Mouse (Mus musculus) stomach, embryonic 16.5 days (tissue): ENCODE data around the gene Gm34302. TPM values are rescaled to one million over a fixed set of nuclear protein-coding genes. Genes with fewer than 3 reads are reported as not detected.
"Not testable (repeated sequence)": the region's sequence is repeated elsewhere in the genome, so short reads cannot be mapped to it uniquely, and the experiment has no call there.

ENCODE experiments used
- ATAC-seq: fragments of 200-750 bp; cut with Nextera tagmentation; 2 replicates; pipeline ENCODE4 v1.8.0; 2017; ENCODE audit warnings: moderate number of reproducible peaks, moderate TSS enrichment; ENCODE audit not compliant: insufficient read depth, low FRiP score
- H3K27ac ChIP-seq: fragments of 300-500 bp; sonication (generic); 2 replicates; pipeline ENCODE4 v1.5.1; 2014; ENCODE audit warnings: low read length
- H3K27me3 ChIP-seq: fragments of 300-500 bp; sonication (generic); 2 replicates; pipeline ENCODE4 v1.6.1; 2014; ENCODE audit warnings: low read length, control low read depth, mixed read lengths; ENCODE audit not compliant: control insufficient read depth, insufficient read depth
- H3K36me3 ChIP-seq: fragments of 300-500 bp; sonication (generic); 2 replicates; pipeline ENCODE4 v1.6.1; 2014; ENCODE audit warnings: low read length; ENCODE audit not compliant: control insufficient read depth, insufficient read depth
- H3K4me1 ChIP-seq: fragments of 300-500 bp; sonication (generic); 2 replicates; pipeline ENCODE4 v1.6.1; 2014; ENCODE audit warnings: low read length, control low read depth, mixed read lengths; ENCODE audit not compliant: control insufficient read depth, insufficient read depth
- H3K4me2 ChIP-seq: fragments of 300-500 bp; sonication (generic); 2 replicates; pipeline ENCODE4 v1.6.1; 2014; ENCODE audit warnings: low read depth, low read length, mixed read lengths
- H3K4me3 ChIP-seq: fragments of 300-500 bp; sonication (generic); replicated peaks from 2 replicates; pipeline ENCODE4 v1.5.1; 2014; ENCODE audit warnings: mild to moderate bottlenecking, low read length
- H3K9ac ChIP-seq: fragments of 300-500 bp; sonication (generic); 2 replicates; pipeline ENCODE4 v1.6.1; 2014; ENCODE audit warnings: low read length
- H3K9me3 ChIP-seq: fragments of 300-500 bp; sonication (generic); replicated peaks from 2 replicates; pipeline ENCODE4 v1.6.1; 2016; ENCODE audit warnings: low read length, control low read depth; ENCODE audit not compliant: control insufficient read depth
- WGBS: fragments of 180-500 bp; shearing (Covaris S2); extraction: QIAGEN DNeasy Blood & Tissue Kit; methylation state at CpG from one replicate; pipeline ENCODE4 v1.1.7; 2014; 5-methylcytosine and 5-hydroxymethylcytosine counted together
- polyA plus RNA-seq: library from polyadenylated mRNA; unstranded; fragments of >200 nt; fragmentation: Nextera tagmentation; extraction: Ambion mirVana; gene quantifications from 2 replicates; pipeline ENCODE4 v1.2.1, GENCODE M21; 2015

The Gm34302 gene
- not detected in 2 replicates for polyA plus RNA-seq

- no peak for ATAC-seq
- no peaks in the 10 kb centered on the region for H3K9me3 ChIP-seq
- H3K4me3 ChIP-seq, result no peak within 1 kb of the TSS
- no peaks in the 10 kb centered on the region for H3K4me1 ChIP-seq
- H3K4me2 ChIP-seq, result no peak within 1 kb of the TSS
- H3K27ac ChIP-seq, result no peak within 1 kb of the TSS
- H3K36me3 ChIP-seq, result no peaks in the 10 kb centered on the region
- WGBS, result 54% methylated on average over 1 of the region's 1 CpGs
- H3K27me3 ChIP-seq, result no peaks in the 10 kb centered on the region
- no peak within 1 kb of the TSS for H3K9ac ChIP-seq
Observed at GRCm38 (mm10) chr3:63483726-63484125, at the start of gene Gm34302. Gene Gm34302 (minus strand): TSS chr3:63483879.

- no peak for ATAC-seq
- 56% methylated on average over 1 of the region's 1 CpGs for WGBS
- no peak overlapping the region for H3K27ac ChIP-seq
Observed at GRCm38 (mm10) chr3:63531847-63532246, 48.2 kb upstream of the Gm34302 start.

GRCm38 (mm10) chr3:63517681-63518080 is 34.0 kb upstream of the Gm34302 start:
- H3K36me3 ChIP-seq, result no peaks in the 10 kb centered on the region
- no peak overlapping the region for H3K27ac ChIP-seq
- H3K9ac ChIP-seq, result no peak overlapping the region
- H3K4me1 ChIP-seq, result no peaks in the 10 kb centered on the region
- H3K9me3 ChIP-seq, result no peaks in the 10 kb centered on the region
- H3K4me2 ChIP-seq, result no peak overlapping the region
- H3K27me3 ChIP-seq, result no peaks in the 10 kb centered on the region
- no peak overlapping the region for H3K4me3 ChIP-seq
- no peak for ATAC-seq
- WGBS, result 95% methylated on average over 1 of the region's 1 CpGs

More at GRCm38 (mm10) chr3:63531847-63532246, 48.2 kb upstream of the Gm34302 start:
- Histone ChIP-seq H3K27me3 (no peaks in the 10 kb centered on the region), H3K9ac (no peak overlapping the region), H3K36me3 (no peaks in the 10 kb centered on the region), H3K9me3 (no peaks in the 10 kb centered on the region), H3K4me1 (no peaks in the 10 kb centered on the region), H3K4me3 (no peak overlapping the region), H3K4me2 (no peak overlapping the region)

GRCm38 (mm10) chr3:63516279-63516678 is 32.6 kb upstream of the Gm34302 start:
- H3K27ac ChIP-seq, H3K9me3 ChIP-seq, H3K4me2 ChIP-seq, H3K36me3 ChIP-seq, H3K27me3 ChIP-seq, H3K4me3 ChIP-seq, H3K9ac ChIP-seq, H3K4me1 ChIP-seq: not testable (repeated sequence)
- ATAC-seq, result peak; percentile 69; the same call in 1 of the 2 replicates
- WGBS, result 85% methylated on average over 3 of the region's 3 CpGs

- no peaks in the 10 kb centered on the region for H3K27me3 ChIP-seq
- H3K4me2 ChIP-seq, result no peak overlapping the region
- no peak overlapping the region for H3K4me3 ChIP-seq
- no peak overlapping the region for H3K27ac ChIP-seq
- H3K9me3 ChIP-seq, result no peaks in the 10 kb centered on the region
- no peak overlapping the region for H3K9ac ChIP-seq
- no peaks in the 10 kb centered on the region for H3K36me3 ChIP-seq
- no peak for ATAC-seq
- WGBS, result 90% methylated on average over 6 of the region's 6 CpGs
- no peaks in the 10 kb centered on the region for H3K4me1 ChIP-seq
Observed at GRCm38 (mm10) chr3:63511316-63511715, 27.6 kb upstream of the Gm34302 start.

GRCm38 (mm10) chr3:63509484-63509883 is 25.8 kb upstream of the Gm34302 start:
- Histone ChIP-seq H3K27ac (no peak overlapping the region), H3K4me2 (no peak overlapping the region), H3K9ac (no peak overlapping the region), H3K9me3 (no peaks in the 10 kb centered on the region), H3K27me3 (no peaks in the 10 kb centered on the region), H3K36me3 (no peaks in the 10 kb centered on the region), H3K4me1 (no peaks in the 10 kb centered on the region), H3K4me3 (no peak overlapping the region)
- 88% methylated on average over 2 of the region's 2 CpGs for WGBS
- no peak for ATAC-seq

- Histone ChIP-seq H3K4me3 (no peak overlapping the region), H3K4me2 (no peak overlapping the region), H3K27me3 (no peaks in the 10 kb centered on the region), H3K4me1 (no peaks in the 10 kb centered on the region), H3K36me3 (no peaks in the 10 kb centered on the region), H3K9ac (no peak overlapping the region), H3K9me3 (no peaks in the 10 kb centered on the region), H3K27ac (no peak overlapping the region)
- WGBS, result 78% methylated on average over 5 of the region's 5 CpGs
- ATAC-seq, result no peak
Observed at GRCm38 (mm10) chr3:63508924-63509323, 25.2 kb upstream of the Gm34302 start.

- H3K4me2 ChIP-seq, result no peak overlapping the region
- H3K27ac ChIP-seq, result no peak overlapping the region
- no peaks in the 10 kb centered on the region for H3K4me1 ChIP-seq
- 81% methylated on average over 5 of the region's 5 CpGs for WGBS
- no peaks in the 10 kb centered on the region for H3K36me3 ChIP-seq
- no peaks in the 10 kb centered on the region for H3K27me3 ChIP-seq
- no peak for ATAC-seq
- H3K9me3 ChIP-seq, result no peaks in the 10 kb centered on the region
- no peak overlapping the region for H3K9ac ChIP-seq
- no peak overlapping the region for H3K4me3 ChIP-seq
Observed at GRCm38 (mm10) chr3:63504433-63504832, 20.8 kb upstream of the Gm34302 start.

- no peak overlapping the region for H3K4me3 ChIP-seq
- no peaks in the 10 kb centered on the region for H3K27me3 ChIP-seq
- no peak overlapping the region for H3K4me2 ChIP-seq
- H3K27ac ChIP-seq, result no peak overlapping the region
- 58% methylated on average over 5 of the region's 5 CpGs for WGBS
- no peaks in the 10 kb centered on the region for H3K9me3 ChIP-seq
- H3K36me3 ChIP-seq, result no peaks in the 10 kb centered on the region
- H3K9ac ChIP-seq, result no peak overlapping the region
- H3K4me1 ChIP-seq, result no peaks in the 10 kb centered on the region
- ATAC-seq, result no peak
Observed at GRCm38 (mm10) chr3:63494625-63495382, 11.1 kb upstream of the Gm34302 start.
